Mouse (Mus musculus) layer of hippocampus, postnatal 25 days (tissue): ENCODE measurements at regions not wholly inside any gene's neighbourhood (a gene's known extent, or its start where the extent isn't known, plus 50 kb on each side); places are given as distances from the start of the nearest gene placed in this dataset.
"Not testable (repeated sequence)": the region's sequence is repeated elsewhere in the genome, so short reads cannot be mapped to it uniquely, and the experiment has no call there.

ENCODE experiments used
- DNase-seq, 2 experiments: peaks; one replicate each; pipeline ENCODE4 v3.0.0; 2022; ENCODE audit warnings: mixed read lengths in 2 of 2, low spot score in 1 of 2; ENCODE audit errors: extremely low spot score in 1 of 2

GRCm38 (mm10) chr3:58202816-58203215 is 211.7 kb upstream of the Tsc22d2 start:
- no peak for DNase-seq

GRCm38 (mm10) chr3:58203806-58204205 is 210.7 kb upstream of the Tsc22d2 start:
- no peak for DNase-seq

GRCm38 (mm10) chr3:58205526-58205925 is 209.0 kb upstream of the Tsc22d2 start:
- no peak for DNase-seq

GRCm38 (mm10) chr3:58206776-58207398 is 207.6 kb upstream of the Tsc22d2 start:
- no peak for DNase-seq

- DNase-seq = no peak
Observed at GRCm38 (mm10) chr3:58211016-58211415, 203.5 kb upstream of the Tsc22d2 start.

- no peak for DNase-seq
Observed at GRCm38 (mm10) chr3:58224696-58225095, 189.8 kb upstream of the Tsc22d2 start.

- DNase-seq = no peak
Observed at GRCm38 (mm10) chr3:58226447-58227321, 187.8 kb upstream of the Tsc22d2 start.

GRCm38 (mm10) chr3:58227322-58227627 is 187.2 kb upstream of the Tsc22d2 start:
- DNase-seq = no peak

- DNase-seq = no peak
Observed at GRCm38 (mm10) chr3:58228189-58228588, 186.3 kb upstream of the Tsc22d2 start.

- DNase-seq = no peak
Observed at GRCm38 (mm10) chr3:58231746-58232145, 182.8 kb upstream of the Tsc22d2 start.

GRCm38 (mm10) chr3:58233296-58233695 is 181.2 kb upstream of the Tsc22d2 start:
- DNase-seq = no peak

- no peak for DNase-seq
Observed at GRCm38 (mm10) chr3:58234846-58235630, 179.5 kb upstream of the Tsc22d2 start.

GRCm38 (mm10) chr3:58238111-58238510 is 176.4 kb upstream of the Tsc22d2 start:
- no peak for DNase-seq

- peak in 1 of 2 experiments; percentile 14 for DNase-seq
Observed at GRCm38 (mm10) chr3:58240775-58241174, 173.7 kb upstream of the Tsc22d2 start.

- DNase-seq = no peak
Observed at GRCm38 (mm10) chr3:58245361-58245760, 169.2 kb upstream of the Tsc22d2 start.

- DNase-seq = no peak
Observed at GRCm38 (mm10) chr3:58247989-58248388, 166.5 kb upstream of the Tsc22d2 start.

GRCm38 (mm10) chr3:58253942-58254341 is 160.6 kb upstream of the Tsc22d2 start:
- DNase-seq = no peak

GRCm38 (mm10) chr3:58267606-58268325 is 146.7 kb upstream of the Tsc22d2 start:
- peak; percentile 6 to 9 for DNase-seq

- not testable (repeated sequence) for DNase-seq
Observed at GRCm38 (mm10) chr3:58271441-58271840, 143.1 kb upstream of the Tsc22d2 start.

GRCm38 (mm10) chr3:58281291-58281690 is 133.2 kb upstream of the Tsc22d2 start:
- no peak for DNase-seq

GRCm38 (mm10) chr3:58284371-58284770 is 130.1 kb upstream of the Tsc22d2 start:
- not testable (repeated sequence) for DNase-seq
